Mouse (Mus musculus): ENCODE data around the gene Trip4. TPM values are rescaled to one million over a fixed set of nuclear protein-coding genes. Genes with fewer than 3 reads are reported as not detected.
A peak's percentile ranks its signal among the peaks of the same experiment; 100 is the strongest.

Trip4 gene
- polyA plus RNA-seq (2015; fragmentation: Nextera tagmentation; extraction: Ambion mirVana), result 27.9 and 30.2 TPM in 2 replicates

- Histone ChIP-seq H3K4me1 (peaks cover 18% of the 10 kb centered on the region), H3K27ac (replicated peaks) (peak within 1 kb of the TSS; percentile 91), H3K36me3 (no peaks in the 10 kb centered on the region), H3K9ac (replicated peaks) (peak within 1 kb of the TSS; percentile 79), H3K9me3 (replicated peaks) (no peaks in the 10 kb centered on the region), H3K27me3 (replicated peaks) (no peaks in the 10 kb centered on the region), H3K4me3 (replicated peaks) (peak within 1 kb of the TSS; percentile 83), H3K4me2 (peak within 1 kb of the TSS; percentile 79)
- peak; percentile 99 for ATAC-seq (ENCODE audit: low FRiP score)
- WGBS, result under 1% methylated on average over 36 of the region's 38 CpGs
Observed at GRCm38 (mm10) chr9:65908394-65909300, at the start of gene Trip4, which contains the start of gene Csnk1g1. Gene Trip4 (minus strand): TSS chr9:65908794. Gene Csnk1g1 (plus strand): TSS chr9:65908924.

GRCm38 (mm10) chr9:65951082-65951587 lies 42.5 kb upstream of the Trip4 start:
- Histone ChIP-seq H3K27me3 (replicated peaks) (no peaks in the 10 kb centered on the region), H3K9ac (replicated peaks) (no peak overlapping the region), H3K4me3 (replicated peaks) (no peak overlapping the region), H3K4me2 (no peak overlapping the region), H3K27ac (replicated peaks) (no peak overlapping the region), H3K9me3 (replicated peaks) (no peaks in the 10 kb centered on the region), H3K36me3 (no peaks in the 10 kb centered on the region), H3K4me1 (no peaks in the 10 kb centered on the region)
- no peak for ATAC-seq (ENCODE audit: low FRiP score)
- 92% methylated on average over 3 of the region's 3 CpGs for WGBS

GRCm38 (mm10) chr9:65937566-65937965 lies 29.0 kb upstream of the Trip4 start:
- H3K9me3 ChIP-seq (replicated peaks), result no peaks in the 10 kb centered on the region
- no peaks in the 10 kb centered on the region for H3K4me1 ChIP-seq
- H3K27me3 ChIP-seq (replicated peaks), result no peaks in the 10 kb centered on the region
- H3K4me2 ChIP-seq, result no peak overlapping the region
- H3K4me3 ChIP-seq (replicated peaks), result no peak overlapping the region
- 85% methylated on average over 2 of the region's 2 CpGs for WGBS
- no peak for ATAC-seq (ENCODE audit: low FRiP score)
- no peak overlapping the region for H3K27ac ChIP-seq (replicated peaks)
- no peaks in the 10 kb centered on the region for H3K36me3 ChIP-seq
- H3K9ac ChIP-seq (replicated peaks), result no peak overlapping the region

GRCm38 (mm10) chr9:65929826-65930225 lies 21.2 kb upstream of the Trip4 start:
- no peak overlapping the region for H3K4me2 ChIP-seq
- H3K9ac ChIP-seq (replicated peaks), result no peak overlapping the region
- H3K9me3 ChIP-seq (replicated peaks), result no peaks in the 10 kb centered on the region
- no peaks in the 10 kb centered on the region for H3K36me3 ChIP-seq
- H3K27me3 ChIP-seq (replicated peaks), result no peaks in the 10 kb centered on the region
- no peak overlapping the region for H3K4me3 ChIP-seq (replicated peaks)
- no peak for ATAC-seq (ENCODE audit: low FRiP score)
- no peaks in the 10 kb centered on the region for H3K4me1 ChIP-seq
- no peak overlapping the region for H3K27ac ChIP-seq (replicated peaks)

- Histone ChIP-seq H3K36me3 (no peaks in the 10 kb centered on the region), H3K9me3 (replicated peaks) (no peaks in the 10 kb centered on the region), H3K27ac (replicated peaks) (no peak overlapping the region), H3K9ac (replicated peaks) (no peak overlapping the region), H3K4me3 (replicated peaks) (no peak overlapping the region), H3K4me1 (no peaks in the 10 kb centered on the region), H3K27me3 (replicated peaks) (no peaks in the 10 kb centered on the region), H3K4me2 (no peak overlapping the region)
- no peak for ATAC-seq (ENCODE audit: low FRiP score)
Observed at GRCm38 (mm10) chr9:65928456-65928855, 19.9 kb upstream of the Trip4 start.

- WGBS, result 85% methylated on average over 1 of the region's 1 CpGs
- H3K27ac ChIP-seq (replicated peaks), result no peak overlapping the region
- H3K4me2 ChIP-seq, result no peak overlapping the region
- H3K4me1 ChIP-seq, result no peaks in the 10 kb centered on the region
- H3K9ac ChIP-seq (replicated peaks), result no peak overlapping the region
- ATAC-seq (ENCODE audit: low FRiP score), result no peak
- H3K27me3 ChIP-seq (replicated peaks), result no peaks in the 10 kb centered on the region
- no peaks in the 10 kb centered on the region for H3K36me3 ChIP-seq
- H3K9me3 ChIP-seq (replicated peaks), result no peaks in the 10 kb centered on the region
- no peak overlapping the region for H3K4me3 ChIP-seq (replicated peaks)
Observed at GRCm38 (mm10) chr9:65917015-65917414, 8.4 kb upstream of the Trip4 start.

GRCm38 (mm10) chr9:65913976-65914375 lies 5.4 kb upstream of the Trip4 start:
- 74% methylated on average over 2 of the region's 2 CpGs for WGBS
- no peak overlapping the region for H3K27ac ChIP-seq (replicated peaks)
- peaks cover 11% of the 10 kb centered on the region for H3K4me1 ChIP-seq
- H3K9ac ChIP-seq (replicated peaks), result no peak overlapping the region
- H3K4me2 ChIP-seq, result no peak overlapping the region
- H3K4me3 ChIP-seq (replicated peaks), result no peak overlapping the region
- H3K9me3 ChIP-seq (replicated peaks), result no peaks in the 10 kb centered on the region
- no peaks in the 10 kb centered on the region for H3K27me3 ChIP-seq (replicated peaks)
- H3K36me3 ChIP-seq, result no peaks in the 10 kb centered on the region
- no peak for ATAC-seq (ENCODE audit: low FRiP score)

GRCm38 (mm10) chr9:65909837-65910236 lies 1.2 kb upstream of the Trip4 start:
- H3K27ac ChIP-seq (replicated peaks), result peak overlapping the region; percentile 91
- 6% methylated on average over 4 of the region's 4 CpGs for WGBS

GRCm38 (mm10) chr9:65909301-65909801 lies 757 bp upstream of the Trip4 start:
- Histone ChIP-seq H3K9ac (replicated peaks) (peak overlapping the region; percentile 79), H3K4me1 (peaks cover 18% of the 10 kb centered on the region), H3K27me3 (replicated peaks) (no peaks in the 10 kb centered on the region), H3K27ac (replicated peaks) (peak overlapping the region; percentile 91), H3K4me2 (peak overlapping the region; percentile 79), H3K9me3 (replicated peaks) (no peaks in the 10 kb centered on the region), H3K36me3 (no peaks in the 10 kb centered on the region), H3K4me3 (replicated peaks) (peak overlapping the region; percentile 83)
- WGBS, result 2% methylated on average over 33 of the region's 34 CpGs
- peak; percentile 21 for ATAC-seq (ENCODE audit: low FRiP score)

More at GRCm38 (mm10) chr9:65909837-65910236, 1.2 kb upstream of the Trip4 start:
- Histone ChIP-seq H3K4me1 (peaks cover 18% of the 10 kb centered on the region), H3K9me3 (replicated peaks) (no peaks in the 10 kb centered on the region), H3K4me3 (replicated peaks) (peak overlapping the region; percentile 83), H3K36me3 (no peaks in the 10 kb centered on the region), H3K4me2 (peak overlapping the region; percentile 79), H3K27me3 (replicated peaks) (no peaks in the 10 kb centered on the region), H3K9ac (replicated peaks) (peak overlapping the region; percentile 79)
- ATAC-seq (ENCODE audit: low FRiP score), result no peak

GRCm38 (mm10) chr9:65903419-65903818 lies 5.2 kb downstream of the Trip4 start:
- no peak overlapping the region for H3K4me3 ChIP-seq (replicated peaks)
- no peak overlapping the region for H3K27ac ChIP-seq (replicated peaks)
- H3K4me2 ChIP-seq, result no peak overlapping the region
- H3K9me3 ChIP-seq (replicated peaks), result no peaks in the 10 kb centered on the region
- no peaks in the 10 kb centered on the region for H3K36me3 ChIP-seq
- no peak for ATAC-seq (ENCODE audit: low FRiP score)
- peaks cover 8% of the 10 kb centered on the region for H3K4me1 ChIP-seq
- H3K9ac ChIP-seq (replicated peaks), result no peak overlapping the region
- H3K27me3 ChIP-seq (replicated peaks), result no peaks in the 10 kb centered on the region

- H3K36me3 ChIP-seq, result no peaks in the 10 kb centered on the region
- H3K4me2 ChIP-seq, result no peak overlapping the region
- H3K27ac ChIP-seq (replicated peaks), result no peak overlapping the region
- H3K9me3 ChIP-seq (replicated peaks), result no peaks in the 10 kb centered on the region
- no peak for ATAC-seq (ENCODE audit: low FRiP score)
- WGBS, result 88% methylated on average over 3 of the region's 3 CpGs
- no peak overlapping the region for H3K4me3 ChIP-seq (replicated peaks)
- H3K4me1 ChIP-seq, result peaks cover 5% of the 10 kb centered on the region
- no peaks in the 10 kb centered on the region for H3K27me3 ChIP-seq (replicated peaks)
- no peak overlapping the region for H3K9ac ChIP-seq (replicated peaks)
Observed at GRCm38 (mm10) chr9:65902879-65903278, 5.7 kb downstream of the Trip4 start.

GRCm38 (mm10) chr9:65896977-65897376 lies 11.6 kb downstream of the Trip4 start:
- H3K9me3 ChIP-seq (replicated peaks), result no peaks in the 10 kb centered on the region
- 92% methylated on average over 2 of the region's 2 CpGs for WGBS
- no peak for ATAC-seq (ENCODE audit: low FRiP score)

More at GRCm38 (mm10) chr9:65896977-65897376, 11.6 kb downstream of the Trip4 start:
- Histone ChIP-seq H3K4me2 (no peak overlapping the region), H3K9ac (replicated peaks) (no peak overlapping the region), H3K4me1 (no peaks in the 10 kb centered on the region), H3K27ac (replicated peaks) (no peak overlapping the region), H3K36me3 (peaks cover 2% of the 10 kb centered on the region; the same call in 1 of the 2 replicates), H3K4me3 (replicated peaks) (no peak overlapping the region), H3K27me3 (replicated peaks) (no peaks in the 10 kb centered on the region)

All from neural tube, embryonic 15.5 days (tissue).